Mouse (Mus musculus): ENCODE measurements at regions not wholly inside any gene's neighbourhood (a gene's known extent, or its start where the extent isn't known, plus 50 kb on each side); places are given as distances from the start of the nearest gene placed in this dataset.

- TF ChIP-seq ZNF384 (IDR thresholded peaks at IDR 0.05; ENCODE audit: low read depth, low read length) = no peak
- TF ChIP-seq ZC3H11A (IDR thresholded peaks at IDR 0.05; ENCODE audit: borderline replicate concordance, low read depth, low read length) = no peak
- TF ChIP-seq HCFC1 (IDR thresholded peaks at IDR 0.05; ENCODE audit: borderline replicate concordance, insufficient read depth, low read length) = no peak
- no peak for TF ChIP-seq CHD2 (IDR thresholded peaks at IDR 0.05; ENCODE audit: low read depth, low read length)
- no peak for TF ChIP-seq MAFK (IDR thresholded peaks at IDR 0.05; ENCODE audit: insufficient read depth, low read depth, low read length)
Measured at GRCm38 (mm10) chr9:73173589-73174247, 60.5 kb downstream of the Rsl24d1 start.

Measured in ES-E14 (cell line).